Mouse (Mus musculus): ENCODE measurements around the gene Atg13.

Gene Atg13

DNA sequence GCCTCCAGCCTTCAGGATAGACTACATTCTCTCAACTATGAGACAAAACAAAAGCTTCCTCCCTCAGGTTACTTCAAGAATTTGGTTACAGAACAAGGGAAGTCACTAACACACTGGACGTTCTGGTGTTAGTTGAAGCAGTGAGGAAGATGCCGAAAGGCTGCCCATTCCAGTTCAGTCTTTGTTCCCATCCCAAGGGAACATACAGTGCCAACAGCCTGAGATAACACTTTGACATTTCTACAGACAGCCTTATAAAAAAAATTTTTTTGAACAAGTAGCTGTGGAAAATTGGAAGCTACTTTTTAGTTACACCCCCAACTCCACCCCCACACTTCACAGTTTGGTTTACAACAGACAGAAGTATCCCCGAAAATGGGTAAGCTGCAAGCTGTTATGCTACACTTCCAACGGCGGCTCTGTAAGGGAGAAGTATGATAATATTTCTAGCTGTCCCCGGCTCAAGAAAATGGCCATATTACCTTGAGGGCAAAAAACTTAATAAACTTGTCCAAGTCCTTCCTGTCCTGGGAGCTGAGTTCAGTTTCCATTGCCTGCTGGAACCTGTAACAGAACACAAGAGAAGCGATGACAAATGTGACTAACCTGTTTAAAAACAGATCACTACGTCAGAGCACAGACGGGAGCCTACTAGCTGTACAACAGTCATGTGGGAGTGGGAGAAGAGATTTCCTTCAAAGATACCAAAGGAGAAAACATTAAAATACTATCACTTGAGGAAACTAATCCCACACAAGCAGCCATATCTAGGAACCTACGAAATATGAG lies 14.7 kb downstream of the Atg13 start:
- DNase-seq (ENCODE audit: extremely low read depth, insufficient read length, low spot score), result no peak

DNA sequence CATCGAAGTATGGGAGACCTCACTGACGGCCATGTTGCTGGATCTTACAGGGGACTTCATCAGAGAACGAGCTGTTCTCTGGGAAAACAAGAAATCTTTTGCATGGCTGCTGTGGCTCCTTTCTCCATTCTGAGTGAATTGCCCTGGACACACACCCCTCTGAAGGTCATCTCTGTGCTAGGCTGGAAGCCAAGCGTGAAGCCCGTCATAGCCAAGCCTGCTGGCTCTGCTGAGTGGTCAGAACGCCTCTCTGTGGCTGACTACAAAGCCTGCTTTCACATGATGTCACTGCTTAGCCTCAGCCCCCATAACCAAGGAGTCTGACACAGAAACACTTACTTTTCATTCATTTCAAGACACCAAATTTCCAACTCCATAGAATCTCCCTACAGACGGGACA lies 20.9 kb downstream of the Atg13 start:
- DNase-seq (ENCODE audit: extremely low read depth, insufficient read length, low spot score), result no peak

DNA sequence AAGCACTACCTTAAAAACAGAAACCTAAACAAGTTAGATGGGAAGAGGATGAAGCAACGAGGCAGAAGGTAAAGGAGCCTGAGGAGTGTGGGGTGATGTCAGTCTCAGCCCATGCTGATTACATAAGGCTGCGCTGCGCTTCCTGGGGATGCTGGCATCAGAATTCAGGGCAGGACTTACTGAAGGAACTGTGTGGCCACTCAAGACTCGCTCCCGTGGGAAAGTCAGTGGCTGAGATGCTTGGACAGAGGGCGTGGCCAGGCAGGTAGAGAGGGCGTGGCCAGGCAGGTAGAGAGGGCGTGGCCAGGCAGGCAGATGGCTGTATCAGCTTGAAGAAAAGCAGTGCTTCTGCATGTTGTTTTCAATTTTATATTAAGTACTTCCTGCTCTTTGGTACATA lies 26.5 kb downstream of the Atg13 start:
- DNase-seq (ENCODE audit: extremely low read depth, insufficient read length, low spot score), result no peak

DNA sequence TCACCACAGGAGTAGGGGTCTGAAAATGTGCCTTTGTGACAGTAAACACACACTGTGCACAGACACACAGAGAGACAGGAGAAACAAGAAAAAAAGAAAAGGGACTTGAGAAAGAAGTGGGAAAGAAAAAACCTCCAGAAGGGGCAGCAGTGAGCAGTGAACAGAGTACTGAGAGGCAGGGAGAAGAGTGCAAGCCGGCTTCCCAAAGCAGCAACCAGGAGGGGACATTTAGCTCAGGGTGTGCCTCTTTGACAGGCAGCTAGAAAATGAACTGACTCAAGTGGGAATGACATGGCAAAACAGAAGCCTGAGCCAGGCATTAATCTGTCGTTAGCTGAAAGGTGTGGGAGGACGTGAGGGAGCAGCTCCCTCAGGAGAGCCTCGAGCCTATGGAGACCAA lies 27.5 kb downstream of the Atg13 start:
- no peak for DNase-seq (ENCODE audit: extremely low read depth, insufficient read length, low spot score)

DNA sequence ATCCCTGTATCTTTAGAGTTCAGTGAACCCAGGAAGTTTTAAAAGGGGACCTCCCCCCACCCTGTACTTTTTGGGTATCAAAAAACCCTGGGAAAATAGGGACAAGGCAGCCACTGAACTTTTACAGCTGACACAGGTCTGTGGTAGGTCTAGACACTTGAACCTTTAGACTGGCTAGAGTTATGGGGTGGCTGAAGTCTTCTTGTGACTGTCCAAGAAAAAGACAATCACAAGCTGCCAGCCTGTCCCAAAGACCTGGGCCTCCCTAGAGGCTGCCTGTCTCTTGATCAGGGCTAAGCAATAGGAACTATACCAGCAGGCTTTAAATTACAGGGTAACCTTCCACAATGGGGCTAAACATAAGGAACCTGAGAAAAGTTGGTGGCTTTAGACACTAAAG lies 33.4 kb downstream of the Atg13 start:
- DNase-seq (ENCODE audit: extremely low read depth, insufficient read length, low spot score), result no peak

DNA sequence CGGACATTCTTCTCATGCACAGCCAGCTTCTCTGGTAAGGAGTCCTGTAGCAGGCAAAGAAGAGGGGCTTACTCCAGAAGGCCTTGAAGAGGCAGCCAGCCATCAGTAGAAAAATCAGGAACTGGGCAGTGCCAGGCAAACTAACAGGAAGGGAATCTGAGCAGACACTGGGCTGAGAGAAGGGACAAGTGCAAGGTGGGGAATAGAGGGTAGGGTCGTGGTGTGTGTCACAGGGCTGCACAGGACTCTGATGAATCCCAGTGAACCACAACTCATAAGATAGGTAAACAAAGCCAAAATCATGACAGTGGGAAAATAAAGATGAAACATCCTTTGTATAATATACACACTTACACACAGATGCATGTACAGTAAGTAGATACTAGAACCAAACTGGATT lies 34.0 kb downstream of the Atg13 start:
- no peak for DNase-seq (ENCODE audit: extremely low read depth, insufficient read length, low spot score)

GRCm38 (mm10) chr2:91674895-91675294 lies 35.5 kb downstream of the Atg13 start:
- no peak for DNase-seq (ENCODE audit: extremely low read depth, insufficient read length, low spot score)

GRCm38 (mm10) chr2:91673587-91673986 lies 36.8 kb downstream of the Atg13 start:
- no peak for DNase-seq (ENCODE audit: extremely low read depth, insufficient read length, low spot score)

- no peak for DNase-seq (ENCODE audit: extremely low read depth, insufficient read length, low spot score)
Measured at GRCm38 (mm10) chr2:91670038-91670437, 40.3 kb downstream of the Atg13 start.

- no peak for DNase-seq (ENCODE audit: extremely low read depth, insufficient read length, low spot score)
Measured at GRCm38 (mm10) chr2:91669326-91669725, 41.0 kb downstream of the Atg13 start.

DNA sequence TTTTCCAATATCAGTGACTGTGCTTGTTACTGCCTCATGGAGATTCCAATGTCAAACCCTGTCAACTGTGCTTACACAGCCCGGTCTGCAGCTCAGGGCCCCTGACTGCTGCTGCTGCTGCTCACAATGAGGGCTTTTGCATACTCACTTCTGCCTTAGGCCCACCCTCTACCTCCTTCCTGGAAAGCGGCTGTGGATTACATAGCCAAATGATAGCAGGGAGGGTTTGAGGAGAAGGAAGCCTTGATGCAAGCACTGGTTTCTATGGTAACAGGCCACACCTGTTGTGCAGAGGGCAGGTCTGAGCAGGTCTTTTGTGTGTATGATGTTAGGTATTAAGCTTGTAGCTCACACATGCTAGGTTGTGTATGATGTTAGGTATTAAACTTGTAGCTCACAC lies 42.6 kb downstream of the Atg13 start:
- DNase-seq (ENCODE audit: extremely low read depth, insufficient read length, low spot score), result no peak

GRCm38 (mm10) chr2:91666386-91666910 lies 43.9 kb downstream of the Atg13 start:
- no peak for DNase-seq (ENCODE audit: extremely low read depth, insufficient read length, low spot score)

- no peak for DNase-seq (ENCODE audit: extremely low read depth, insufficient read length, low spot score)
Measured at GRCm38 (mm10) chr2:91664780-91665179, 45.6 kb downstream of the Atg13 start.

GRCm38 (mm10) chr2:91660981-91661380 lies 49.4 kb downstream of the Atg13 start:
- no peak for DNase-seq (ENCODE audit: extremely low read depth, insufficient read length, low spot score)

DNA sequence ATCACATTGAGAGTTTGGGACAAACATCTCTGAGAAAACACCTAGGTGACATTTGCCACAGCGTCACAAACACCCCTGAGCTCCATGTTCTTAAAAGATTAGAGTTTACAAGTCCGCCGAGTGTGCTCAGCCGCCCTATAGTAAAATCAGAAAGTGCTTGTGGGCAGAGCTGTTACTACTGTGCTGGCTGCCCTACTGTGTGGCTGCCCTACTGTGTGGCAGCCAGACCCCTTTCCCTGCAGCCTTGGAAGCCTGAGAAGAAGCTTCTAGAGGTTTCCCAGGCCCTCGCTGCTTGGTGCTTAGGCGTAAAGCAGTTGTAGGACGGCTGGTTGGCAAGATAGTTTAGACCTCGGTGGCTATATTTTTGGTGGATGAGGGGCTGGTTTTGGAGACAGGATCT lies 50.7 kb downstream of the Atg13 start:
- no peak for DNase-seq (ENCODE audit: extremely low read depth, insufficient read length, low spot score)

DNA sequence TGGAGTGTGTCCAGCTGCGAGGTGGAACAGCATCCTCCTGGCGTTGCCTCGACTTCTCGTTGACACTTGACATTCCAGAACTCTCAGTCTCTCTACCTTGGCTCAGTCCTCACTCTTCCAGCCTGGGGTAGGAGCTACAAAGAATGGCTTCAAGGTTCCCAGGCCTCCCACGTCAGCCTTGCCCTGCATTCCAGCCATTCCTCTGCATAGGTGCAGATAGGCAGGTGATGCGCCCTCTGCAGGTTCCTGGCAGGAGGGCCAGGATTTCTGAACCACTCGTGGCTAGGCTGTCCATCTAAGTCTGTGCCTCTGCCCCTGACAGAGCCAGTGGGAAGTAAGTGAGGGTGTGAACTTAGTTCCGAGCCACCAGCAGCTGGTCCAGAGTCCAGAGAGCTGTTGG lies 53.6 kb downstream of the Atg13 start:
- DNase-seq (ENCODE audit: extremely low read depth, insufficient read length, low spot score), result no peak

DNA sequence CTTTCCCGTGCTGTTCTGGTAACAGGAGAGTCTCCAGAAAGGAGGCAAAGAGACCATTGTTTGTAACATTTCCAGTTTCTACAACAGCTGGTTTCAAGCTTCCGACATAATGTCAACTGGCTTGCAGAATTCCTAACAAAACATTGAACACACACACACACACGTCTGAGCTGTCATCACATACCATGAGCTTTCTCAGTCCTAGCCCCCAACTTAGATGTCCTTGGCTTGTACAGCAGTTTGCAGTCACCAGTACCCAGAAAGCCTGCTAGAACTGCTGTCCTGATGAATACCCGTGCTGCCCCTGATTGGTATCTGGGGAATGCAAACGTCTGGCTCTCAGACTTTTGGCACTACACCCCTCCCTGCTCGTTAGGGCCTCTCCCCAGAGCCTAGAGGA lies 54.5 kb downstream of the Atg13 start:
- no peak for DNase-seq (ENCODE audit: extremely low read depth, insufficient read length, low spot score)

DNA sequence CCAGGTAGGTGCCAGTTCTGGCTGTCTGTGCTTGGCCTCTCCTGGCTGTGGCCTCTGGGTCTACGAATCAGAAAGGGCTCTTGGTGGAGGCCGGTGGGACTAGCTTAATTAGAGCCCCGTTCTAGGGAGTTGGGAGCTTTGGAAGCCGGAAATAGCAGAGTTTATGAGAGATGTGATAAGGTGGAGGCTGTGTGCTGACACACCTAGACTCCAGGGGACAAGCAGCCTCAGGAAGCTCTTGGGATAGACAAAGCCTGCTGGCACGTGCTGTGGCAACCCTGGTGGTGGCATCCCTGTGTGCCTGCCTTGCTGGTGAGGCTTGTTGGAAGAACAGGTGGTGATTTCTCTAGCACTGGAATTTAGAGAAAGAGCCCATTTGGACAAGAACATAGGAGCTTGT lies 55.0 kb downstream of the Atg13 start:
- no peak for DNase-seq (ENCODE audit: extremely low read depth, insufficient read length, low spot score)

- DNase-seq (ENCODE audit: extremely low read depth, insufficient read length, low spot score), result no peak
Measured at GRCm38 (mm10) chr2:91652863-91653262, 57.5 kb downstream of the Atg13 start.

DNA sequence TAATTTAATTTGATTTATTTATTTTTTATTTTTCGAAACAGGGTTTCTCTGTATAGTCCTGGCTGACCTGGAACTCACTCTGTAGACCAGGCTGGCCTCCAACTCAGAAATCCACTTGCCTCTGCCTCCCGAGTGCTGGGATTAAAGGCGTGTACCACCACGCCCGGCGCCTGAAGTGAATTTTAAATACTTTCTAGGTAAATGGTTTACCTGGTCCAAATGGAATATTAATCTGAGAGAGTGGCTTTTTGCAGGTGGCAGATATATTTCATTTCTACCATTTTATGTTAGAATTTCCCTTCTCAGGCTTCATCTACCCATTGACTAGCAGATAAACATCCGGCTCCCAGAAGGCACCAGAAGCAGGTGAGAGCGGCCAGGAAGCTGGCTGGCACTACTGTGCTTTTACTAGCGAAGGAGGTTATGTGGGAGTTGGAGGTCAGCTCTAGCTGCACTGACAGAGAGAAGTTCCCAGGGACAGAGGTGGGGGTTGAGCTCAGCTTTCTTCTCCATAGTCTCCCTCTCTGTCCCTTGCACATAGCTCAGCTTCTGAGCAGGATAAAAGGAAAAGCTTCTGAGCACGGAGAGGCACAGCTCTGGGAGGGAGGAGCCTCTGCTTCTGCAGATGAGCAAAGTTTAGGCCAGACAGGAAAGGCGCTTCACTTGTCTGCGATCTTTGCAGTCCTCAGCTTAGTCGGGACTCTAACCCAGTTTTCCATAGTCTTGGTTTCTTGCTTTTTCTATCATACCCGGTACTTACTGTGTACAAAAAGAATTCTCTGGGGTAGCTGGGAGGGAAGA lies 58.7 kb downstream of the Atg13 start:
- no peak for DNase-seq (ENCODE audit: extremely low read depth, insufficient read length, low spot score)

GRCm38 (mm10) chr2:91650360-91650995 lies 59.9 kb downstream of the Atg13 start:
- DNase-seq (ENCODE audit: extremely low read depth, insufficient read length, low spot score), result no peak
